Mouse (Mus musculus) yolk sac, embryonic 10.5 days (tissue): Measurements from ENCODE around the gene Mgat4b.

ENCODE experiments used
- DNase-seq: peaks from one replicate; pipeline ENCODE4 v3.0.0-alpha.2; 2017; ENCODE audit warnings: low spot score

Mgat4b gene

DNA sequence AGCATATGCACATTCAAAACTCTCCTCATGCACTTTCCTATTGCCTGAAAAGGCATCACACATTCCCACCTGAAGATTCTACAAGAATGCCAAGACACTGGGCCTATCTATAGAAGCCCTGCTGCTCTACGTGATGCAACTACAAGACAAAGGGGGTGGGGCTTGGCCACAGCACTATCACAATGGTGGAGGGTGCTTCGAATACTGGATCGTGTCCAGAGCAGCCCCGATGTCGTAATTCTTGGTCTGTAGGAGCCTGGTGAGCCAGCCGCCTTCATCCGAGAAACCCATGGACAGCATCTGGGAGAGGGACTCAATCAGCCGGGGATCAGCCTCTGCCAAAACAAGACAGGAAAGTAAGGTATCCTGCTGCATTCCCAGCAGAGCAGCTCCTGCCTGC is 10.1 kb upstream of the Mgat4b start:
- no peak for DNase-seq

DNA sequence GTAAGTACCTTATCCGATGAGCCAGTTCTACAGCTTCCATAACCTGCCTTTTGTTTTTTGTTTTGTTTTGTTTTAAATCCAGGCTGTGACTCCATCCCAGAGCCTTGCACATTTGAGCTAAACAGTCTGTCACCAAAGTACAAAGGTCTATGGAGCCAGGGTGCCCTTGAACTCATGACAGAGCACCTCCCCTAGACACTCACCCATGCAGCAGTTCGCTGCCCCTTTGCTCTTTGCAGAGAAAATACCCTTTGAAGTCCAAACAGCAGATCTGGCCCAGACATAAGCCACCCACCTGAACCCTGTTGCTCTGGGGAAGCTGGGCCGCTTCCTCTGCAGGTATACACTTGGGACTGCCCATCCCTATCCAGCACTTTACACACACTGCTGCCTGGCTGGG is 9.1 kb upstream of the Mgat4b start:
- DNase-seq = no peak

DNA sequence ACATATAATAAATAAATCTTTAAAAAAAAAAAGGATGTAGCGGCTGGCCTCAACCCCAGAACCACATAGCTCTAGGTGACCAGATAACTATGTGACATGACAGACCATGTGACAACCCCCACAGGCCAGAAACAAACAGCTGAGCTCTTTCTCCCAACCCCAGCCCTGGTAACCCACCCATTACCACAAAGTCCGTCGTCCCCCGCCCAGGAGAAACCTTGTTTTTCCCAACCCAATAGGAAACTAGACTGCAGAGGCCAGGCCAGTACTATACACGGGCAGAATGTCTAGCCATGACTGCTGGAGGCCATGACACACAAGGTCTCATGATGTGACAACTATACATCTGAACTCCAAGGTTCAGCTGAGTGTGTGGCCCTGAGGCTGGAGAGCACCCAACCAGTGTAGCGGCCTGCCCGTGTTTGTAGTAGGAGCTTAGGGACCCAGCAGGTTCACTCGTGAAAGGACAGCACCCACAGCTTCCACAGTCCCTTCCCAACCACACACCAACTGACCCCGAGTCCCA is 7.3 kb upstream of the Mgat4b start:
- DNase-seq = no peak

GRCm38 (mm10) chr11:50205434-50205833 is 5.3 kb upstream of the Mgat4b start:
- no peak for DNase-seq

DNA sequence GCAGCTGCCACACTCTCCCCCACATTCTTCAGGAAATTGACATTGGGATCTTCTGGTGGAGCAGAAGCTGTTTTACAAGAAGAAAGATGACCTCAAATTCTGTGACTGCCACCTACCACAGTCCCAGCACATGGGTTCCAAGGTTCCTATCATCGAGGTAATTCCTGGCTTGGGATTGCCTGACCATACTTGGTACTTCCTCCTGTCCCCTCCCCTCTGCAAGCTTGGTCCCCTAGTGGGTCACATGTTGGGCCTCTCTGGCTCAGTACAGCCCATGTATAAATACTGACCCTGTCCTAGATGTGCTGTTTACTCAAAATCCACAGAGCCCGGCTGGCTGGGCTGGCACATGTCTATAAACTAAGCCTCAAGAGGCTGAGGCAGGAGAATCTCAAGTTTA is 4.7 kb upstream of the Mgat4b start:
- DNase-seq = no peak

- no peak for DNase-seq
Observed at GRCm38 (mm10) chr11:50207344-50207743, 3.3 kb upstream of the Mgat4b start.

DNA sequence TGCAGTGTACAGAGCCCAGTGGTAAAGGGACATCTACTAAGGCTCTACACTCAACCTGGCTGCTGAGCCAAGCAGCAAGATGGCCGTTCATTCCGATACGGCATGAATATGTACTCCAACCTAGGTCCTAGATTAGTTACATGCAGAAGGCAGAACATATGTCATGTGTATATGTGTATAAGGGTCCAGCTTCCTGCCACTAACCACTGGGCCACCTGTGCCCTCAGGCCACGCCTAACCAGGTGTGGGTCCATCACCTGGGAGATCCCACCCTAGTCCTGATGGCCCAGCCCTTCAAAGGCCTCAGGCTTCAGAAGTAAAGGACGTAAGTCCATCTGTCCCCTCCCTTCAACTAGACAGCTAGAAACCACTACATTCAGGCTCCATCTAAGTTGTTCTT is 2.7 kb upstream of the Mgat4b start:
- no peak for DNase-seq

DNA sequence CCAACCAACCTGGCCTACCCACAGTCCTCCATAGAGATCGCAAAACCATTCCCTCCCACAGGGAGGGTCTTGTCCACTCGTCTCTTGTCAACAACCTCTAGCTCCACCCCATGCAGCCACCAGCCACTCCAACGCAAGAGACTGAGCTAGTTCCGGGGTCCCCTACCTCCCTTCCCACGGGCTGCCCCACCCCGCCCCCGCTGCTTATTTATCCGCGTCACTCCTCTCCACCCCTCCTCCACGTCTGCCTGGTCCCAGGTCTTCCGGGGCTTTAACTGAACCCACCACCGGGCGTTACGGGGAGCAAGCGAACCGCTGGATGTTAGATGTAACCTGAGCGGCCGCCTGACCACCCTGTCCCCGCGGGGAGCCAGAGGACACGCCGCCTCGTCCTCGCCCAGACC is 587 bp upstream of the Mgat4b start:
- peak; percentile 97 for DNase-seq

DNA sequence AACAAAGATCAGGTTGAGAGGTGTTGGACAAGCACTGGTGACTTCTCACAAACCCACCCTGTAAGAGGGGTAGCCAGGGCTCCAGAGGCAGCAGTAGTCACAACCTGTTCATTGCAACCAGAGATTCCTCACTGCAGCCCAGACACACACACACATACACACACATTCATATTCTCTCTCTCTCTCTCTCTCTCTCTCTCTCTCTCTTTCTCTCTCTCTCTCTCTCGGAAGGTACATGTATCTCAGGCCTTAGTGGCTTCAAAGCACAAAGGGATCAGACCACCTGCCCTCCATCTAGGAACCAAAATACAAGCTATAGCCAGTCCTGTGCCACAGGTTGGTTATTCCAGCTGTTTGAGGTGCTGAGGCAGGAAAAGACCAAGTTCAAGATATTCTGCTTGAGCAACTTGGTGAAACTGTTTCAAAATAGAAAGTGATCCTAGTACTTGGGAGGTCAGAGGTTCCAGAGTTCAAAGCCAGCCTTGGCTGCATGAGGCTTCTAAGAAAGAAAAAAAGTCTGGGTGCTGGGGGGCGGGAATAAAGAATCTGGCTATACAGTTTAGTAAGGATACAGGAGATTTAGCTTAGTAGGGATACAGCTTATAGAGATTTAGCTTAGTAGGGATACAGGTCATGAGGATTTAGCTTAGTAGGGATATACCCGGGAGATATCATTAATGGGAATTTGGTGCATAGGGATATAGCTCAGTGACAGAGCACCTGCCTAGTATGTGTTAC is 801 bp downstream of the Mgat4b start:
- DNase-seq = no peak

- DNase-seq = no peak
Observed at GRCm38 (mm10) chr11:50212060-50212739, 1.5 kb downstream of the Mgat4b start.

GRCm38 (mm10) chr11:50212848-50213758 is 2.4 kb downstream of the Mgat4b start:
- DNase-seq = peak; percentile 89

DNA sequence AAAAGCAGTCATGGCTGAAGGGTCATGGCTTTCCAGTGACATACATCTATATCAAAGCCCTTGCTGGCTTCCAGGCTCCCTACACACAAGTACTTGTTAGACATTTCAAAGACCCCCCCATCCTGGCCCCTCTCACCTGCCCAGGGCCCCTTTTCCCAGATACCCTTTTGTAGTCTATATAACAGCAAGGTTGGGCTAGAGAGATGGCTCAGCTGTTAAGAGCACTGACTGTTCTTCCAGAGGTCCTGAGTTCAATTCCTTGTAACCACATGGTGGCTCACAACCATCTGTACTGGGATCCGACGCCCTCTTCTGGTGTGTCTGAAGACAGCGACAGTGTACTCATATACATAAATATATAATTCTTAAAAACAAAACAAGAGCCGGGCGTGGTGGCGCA is 3.9 kb downstream of the Mgat4b start:
- no peak for DNase-seq

DNA sequence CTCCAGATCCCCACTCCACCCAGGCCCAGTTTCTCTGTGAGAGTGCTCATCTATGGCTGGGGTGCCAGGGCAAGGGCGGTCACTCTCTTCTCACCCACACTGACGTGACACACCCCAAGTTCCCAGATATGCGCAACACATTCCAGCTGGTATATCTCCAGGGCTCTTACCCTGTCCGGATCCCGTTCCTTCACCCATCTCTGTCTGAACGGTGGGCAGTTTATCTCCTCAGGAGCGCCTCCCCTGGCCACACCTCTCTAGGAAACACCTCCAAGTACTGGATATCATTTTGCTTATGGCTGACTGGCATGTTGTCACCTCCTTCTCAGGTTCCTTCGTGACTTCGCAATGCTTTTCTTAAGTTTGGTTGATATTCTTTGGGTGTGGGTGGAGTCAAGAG is 4.9 kb downstream of the Mgat4b start:
- DNase-seq = no peak

DNA sequence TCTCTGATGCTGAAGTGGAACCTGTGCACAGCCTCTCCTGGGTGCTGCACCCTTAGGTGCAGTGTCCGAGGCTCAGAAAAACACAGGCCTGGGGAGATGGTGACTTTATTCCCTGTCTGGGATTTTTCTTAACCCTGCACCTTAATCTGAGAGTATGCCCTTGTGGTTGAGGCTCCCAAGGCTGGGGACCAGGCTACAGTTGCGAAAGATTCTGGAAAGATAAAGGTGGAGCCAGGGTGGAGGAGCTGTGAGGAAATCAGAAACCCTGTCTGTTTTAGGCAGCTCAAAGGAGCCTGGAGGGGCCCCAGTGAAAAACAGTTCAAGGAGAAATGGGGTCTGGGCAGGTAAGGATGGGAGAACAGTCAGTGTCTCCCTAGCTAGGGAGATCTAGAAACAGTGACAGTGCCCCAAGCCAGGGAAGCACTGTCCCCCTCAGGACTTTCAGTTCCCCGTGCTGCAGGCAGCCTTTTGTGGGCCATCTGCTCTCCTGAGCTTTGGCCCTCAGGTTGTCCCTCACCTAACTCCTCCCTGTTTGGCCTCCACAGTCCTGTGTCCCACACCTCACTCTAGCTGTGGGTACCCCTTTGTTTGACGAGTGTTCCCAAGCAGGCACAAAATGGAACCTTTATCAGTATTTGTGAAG is 6.2 kb downstream of the Mgat4b start:
- DNase-seq = no peak

- no peak for DNase-seq
Observed at GRCm38 (mm10) chr11:50217811-50218210, 7.1 kb downstream of the Mgat4b start.

DNA sequence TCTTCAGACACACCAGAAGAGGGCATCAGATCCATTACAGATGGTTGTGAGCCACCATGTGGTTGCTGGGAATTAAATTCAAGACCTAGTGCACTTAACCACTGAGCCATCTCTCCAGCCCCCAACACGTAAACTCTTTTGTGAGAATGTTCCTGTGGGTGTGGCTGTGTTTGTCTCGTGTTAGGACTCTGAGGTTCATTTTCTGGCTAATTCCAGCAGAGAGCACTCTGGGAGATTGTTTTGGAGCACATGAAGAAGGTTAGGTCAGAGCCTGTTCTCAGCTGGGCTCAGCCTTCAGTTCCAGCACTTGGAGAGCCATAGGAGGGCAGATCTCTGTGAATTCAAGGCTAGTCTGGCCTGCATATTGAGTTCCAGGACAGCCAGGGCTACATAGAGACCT is 9.1 kb downstream of the Mgat4b start:
- DNase-seq = no peak

GRCm38 (mm10) chr11:50222559-50223276 is 12.0 kb downstream of the Mgat4b start:
- DNase-seq = no peak

GRCm38 (mm10) chr11:50223783-50224662 is 13.3 kb downstream of the Mgat4b start:
- DNase-seq = no peak

DNA sequence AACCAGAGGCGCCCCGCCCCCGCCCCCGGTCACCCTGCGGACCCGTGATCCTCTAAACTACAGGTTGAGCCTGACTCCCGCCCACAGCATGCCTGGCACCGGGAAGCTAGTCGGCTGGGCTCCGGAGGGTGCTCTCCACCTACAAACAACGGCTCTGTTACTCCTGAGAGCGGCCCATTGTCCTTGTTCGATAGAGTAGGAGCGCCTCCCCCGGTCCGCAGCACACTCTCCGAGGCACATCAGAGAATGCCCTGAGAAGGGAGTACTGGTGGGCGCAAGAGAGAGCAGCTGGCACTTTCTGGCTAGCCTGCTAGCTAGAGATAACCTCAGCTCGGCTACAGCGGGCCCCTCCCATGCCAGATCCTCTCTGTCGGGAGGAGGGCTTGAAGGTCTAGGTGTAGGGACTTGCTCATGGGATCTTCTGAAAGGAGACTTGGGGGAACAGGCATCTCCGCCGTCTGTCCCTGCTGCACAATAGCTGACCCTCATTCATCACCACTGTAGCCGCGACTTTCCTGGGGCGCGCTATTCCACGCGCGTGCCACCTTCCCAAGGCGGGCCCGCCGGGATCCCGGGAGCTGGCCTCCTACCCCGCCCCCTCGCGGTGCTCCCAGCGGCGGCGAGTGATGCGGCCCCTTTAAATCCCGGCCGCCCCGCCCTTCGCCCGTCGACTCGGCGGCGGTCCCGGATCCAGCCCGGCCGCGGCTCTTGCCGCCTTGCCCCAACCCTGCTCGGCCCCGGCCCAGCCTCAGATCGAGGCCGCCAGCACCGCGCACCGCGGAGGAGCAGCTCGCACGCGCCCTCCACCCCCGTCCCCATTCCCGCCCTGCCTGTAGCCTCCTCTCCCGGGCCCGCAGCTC is 14.2 kb downstream of the Mgat4b start:
- DNase-seq = peak; percentile 87
